Mouse (Mus musculus) stomach, embryonic 14.5 days (tissue): Measurements from ENCODE around the gene Olfr878. TPM values are rescaled to one million over a fixed set of nuclear protein-coding genes. Genes with fewer than 3 reads are reported as not detected.

Experiments
- ATAC-seq: fragments of 200-750 bp; cut with Nextera tagmentation; 2 replicates; pipeline ENCODE4 v1.8.0; 2017; ENCODE audit warnings: low read depth, moderate TSS enrichment; ENCODE audit not compliant: insufficient number of reproducible peaks, insufficient read depth, low FRiP score
- H3K27ac ChIP-seq: fragments of 300-500 bp; sonication (generic); 2 replicates; pipeline ENCODE4 v1.5.1; 2014; ENCODE audit warnings: mild to moderate bottlenecking, low read length, moderate library complexity, mixed read lengths
- H3K27me3 ChIP-seq: fragments of 300-500 bp; sonication (generic); 2 replicates; pipeline ENCODE4 v1.6.1; 2014; ENCODE audit warnings: low read length, control low read depth, mixed read lengths; ENCODE audit not compliant: control insufficient read depth, insufficient read depth
- H3K36me3 ChIP-seq: fragments of 300-500 bp; sonication (generic); 2 replicates; pipeline ENCODE4 v1.6.1; 2014; ENCODE audit warnings: mild to moderate bottlenecking, control low read depth, low read length, moderate library complexity, mixed read lengths; ENCODE audit not compliant: control insufficient read depth, insufficient read depth
- H3K4me1 ChIP-seq: fragments of 300-500 bp; sonication (generic); 2 replicates; pipeline ENCODE4 v1.6.1; 2014; ENCODE audit warnings: low read length, control low read depth, mixed read lengths; ENCODE audit not compliant: control insufficient read depth, insufficient read depth
- H3K4me2 ChIP-seq: fragments of 300-500 bp; sonication (generic); replicated peaks from 2 replicates; pipeline ENCODE4 v1.6.1; 2014; ENCODE audit warnings: low read depth, low read length, control low read depth
- H3K4me3 ChIP-seq: fragments of 300-500 bp; sonication (generic); 2 replicates; pipeline ENCODE4 v1.5.1; 2014; ENCODE audit warnings: low read depth, low read length, control low read depth
- H3K9ac ChIP-seq: fragments of 300-500 bp; sonication (generic); replicated peaks from 2 replicates; pipeline ENCODE4 v1.6.1; 2014; ENCODE audit warnings: low read depth, mild to moderate bottlenecking, control low read depth, low read length, moderate library complexity, mixed read lengths
- H3K9me3 ChIP-seq: fragments of 300-500 bp; sonication (generic); 2 replicates; pipeline ENCODE4 v1.6.1; 2016; ENCODE audit warnings: low read depth, low read length, control low read depth; ENCODE audit not compliant: control insufficient read depth
- WGBS: fragments of 180-500 bp; shearing (Covaris S2); extraction: QIAGEN DNeasy Blood & Tissue Kit; methylation state at CpG from one replicate; pipeline ENCODE4 v1.1.7; 2014; 5-methylcytosine and 5-hydroxymethylcytosine counted together
- polyA plus RNA-seq: library from polyadenylated mRNA; unstranded; fragments of >200 nt; fragmentation: Nextera tagmentation; extraction: Ambion mirVana; gene quantifications from 2 replicates; pipeline ENCODE4 v1.2.1, GENCODE M21; 2014

The Olfr878 gene
- polyA plus RNA-seq, 1 experiment from 2014 or later = not detected

GRCm38 (mm10) chr9:37925445-37925844, 7.8 kb downstream of the Olfr878 start:
- H3K27me3 ChIP-seq = no peaks in the 10 kb centered on the region
- no peak overlapping the region for H3K27ac ChIP-seq
- H3K9ac ChIP-seq = no peak overlapping the region
- 56% methylated on average over 2 of the region's 2 CpGs for WGBS
- H3K4me2 ChIP-seq = no peak overlapping the region
- H3K4me1 ChIP-seq = no peaks in the 10 kb centered on the region
- H3K36me3 ChIP-seq = no peaks in the 10 kb centered on the region
- H3K9me3 ChIP-seq = no peaks in the 10 kb centered on the region
- H3K4me3 ChIP-seq = no peak overlapping the region
- ATAC-seq = no peak

- Histone ChIP-seq H3K4me1 (no peaks in the 10 kb centered on the region), H3K9ac (no peak overlapping the region), H3K27ac (no peak overlapping the region), H3K9me3 (no peaks in the 10 kb centered on the region), H3K27me3 (no peaks in the 10 kb centered on the region), H3K4me2 (no peak overlapping the region), H3K4me3 (no peak overlapping the region), H3K36me3 (no peaks in the 10 kb centered on the region)
- no peak for ATAC-seq
- 48% methylated on average over 3 of the region's 3 CpGs for WGBS
Measured at GRCm38 (mm10) chr9:37926019-37927013, 8.7 kb downstream of the Olfr878 start.

- no peaks in the 10 kb centered on the region for H3K27me3 ChIP-seq
- no peaks in the 10 kb centered on the region for H3K9me3 ChIP-seq
- WGBS = 3% methylated on average over 11 of the region's 11 CpGs
- H3K9ac ChIP-seq = no peak overlapping the region
- H3K27ac ChIP-seq = no peak overlapping the region
- H3K4me2 ChIP-seq = no peak overlapping the region
- no peak overlapping the region for H3K4me3 ChIP-seq
- H3K4me1 ChIP-seq = no peaks in the 10 kb centered on the region
- peak; percentile 33; the same call in 1 of the 2 replicates for ATAC-seq
- H3K36me3 ChIP-seq = no peaks in the 10 kb centered on the region
Measured at GRCm38 (mm10) chr9:37932519-37932918, 14.9 kb downstream of the Olfr878 start.

- Histone ChIP-seq H3K9ac (no peak overlapping the region), H3K36me3 (no peaks in the 10 kb centered on the region), H3K4me3 (no peak overlapping the region), H3K4me2 (no peak overlapping the region), H3K4me1 (no peaks in the 10 kb centered on the region), H3K27ac (no peak overlapping the region), H3K9me3 (no peaks in the 10 kb centered on the region), H3K27me3 (no peaks in the 10 kb centered on the region)
- no peak for ATAC-seq
Measured at GRCm38 (mm10) chr9:37934146-37934545, 16.5 kb downstream of the Olfr878 start.

GRCm38 (mm10) chr9:37941167-37941566, 23.5 kb downstream of the Olfr878 start:
- no peak overlapping the region for H3K4me2 ChIP-seq
- no peaks in the 10 kb centered on the region for H3K4me1 ChIP-seq
- no peak overlapping the region for H3K27ac ChIP-seq
- no peaks in the 10 kb centered on the region for H3K36me3 ChIP-seq
- no peaks in the 10 kb centered on the region for H3K27me3 ChIP-seq
- WGBS = 96% methylated on average over 2 of the region's 2 CpGs
- H3K9ac ChIP-seq = no peak overlapping the region
- no peak overlapping the region for H3K4me3 ChIP-seq
- no peak for ATAC-seq
- H3K9me3 ChIP-seq = no peaks in the 10 kb centered on the region

Other genes starting within 250 kb of the Olfr878 start
- not detected in 2 replicates for gene Panx3, start 248.6 kb upstream of the Olfr878 start, polyA plus RNA-seq
- gene Olfr160, start 201.6 kb upstream of the Olfr878 start, polyA plus RNA-seq = not detected in 2 replicates
- gene Olfr874, start 172.7 kb upstream of the Olfr878 start, polyA plus RNA-seq = not detected in 2 replicates
- not detected in 2 replicates for gene Olfr875, start 146.0 kb upstream of the Olfr878 start, polyA plus RNA-seq
- not detected in 2 replicates for gene Olfr876, start 114.8 kb upstream of the Olfr878 start, polyA plus RNA-seq
- gene Olfr877, start 63.6 kb upstream of the Olfr878 start, polyA plus RNA-seq = not detected in 2 replicates
- not detected in 2 replicates for gene Olfr145, start 21.1 kb upstream of the Olfr878 start, polyA plus RNA-seq
- gene Olfr881, start 74.0 kb downstream of the Olfr878 start, polyA plus RNA-seq = not detected in 2 replicates
- not detected in 2 replicates for gene Olfr883, start 108.0 kb downstream of the Olfr878 start, polyA plus RNA-seq
- gene Olfr884, start 128.7 kb downstream of the Olfr878 start, polyA plus RNA-seq = not detected in 2 replicates
- not detected in 2 replicates for gene Olfr885, start 143.5 kb downstream of the Olfr878 start, polyA plus RNA-seq
- not detected in 2 replicates for gene Olfr887, start 166.2 kb downstream of the Olfr878 start, polyA plus RNA-seq
- gene Olfr888, start 190.3 kb downstream of the Olfr878 start, polyA plus RNA-seq = not detected in 2 replicates
- gene Olfr889, start 197.4 kb downstream of the Olfr878 start, polyA plus RNA-seq = 0.07 and 0.12 TPM in 2 replicates
- not detected in 2 replicates for gene Olfr890, start 224.7 kb downstream of the Olfr878 start, polyA plus RNA-seq